Mouse (Mus musculus) midbrain, embryonic 13.5 days (tissue): Measurements from ENCODE around the gene Lrtm1. TPM values are rescaled to one million over a fixed set of nuclear protein-coding genes. Genes with fewer than 3 reads are reported as not detected.

Experiments
- ATAC-seq: fragments of 200-750 bp; cut with Nextera tagmentation; 2 replicates; pipeline ENCODE4 v1.8.0; 2017; ENCODE audit warnings: mild to moderate bottlenecking, moderate TSS enrichment, moderate library complexity
- H3K27ac ChIP-seq: fragments of 300-500 bp; sonication (generic); 2 replicates; pipeline ENCODE4 v1.5.1; 2015; ENCODE audit warnings: inconsistent platforms, mild to moderate bottlenecking, moderate library complexity
- H3K27me3 ChIP-seq: fragments of 300-500 bp; sonication (generic); 2 replicates; pipeline ENCODE4 v1.6.1; 2015; ENCODE audit warnings: mild to moderate bottlenecking, inconsistent platforms
- H3K36me3 ChIP-seq: fragments of 300-500 bp; sonication (generic); 2 replicates; pipeline ENCODE4 v1.6.1; 2015; ENCODE audit warnings: mild to moderate bottlenecking, inconsistent platforms
- H3K4me1 ChIP-seq: fragments of 300-500 bp; sonication (generic); replicated peaks from 2 replicates; pipeline ENCODE4 v1.6.1; 2015; ENCODE audit warnings: inconsistent platforms
- H3K4me2 ChIP-seq: fragments of 300-500 bp; sonication (generic); replicated peaks from 2 replicates; pipeline ENCODE4 v1.6.1; 2015; ENCODE audit warnings: moderate library complexity, mild to moderate bottlenecking, inconsistent platforms
- H3K4me3 ChIP-seq: fragments of 300-500 bp; sonication (generic); replicated peaks from 2 replicates; pipeline ENCODE4 v1.5.1; 2015; ENCODE audit warnings: mild to moderate bottlenecking, inconsistent platforms
- H3K9ac ChIP-seq: fragments of 300-500 bp; sonication (generic); replicated peaks from 2 replicates; pipeline ENCODE4 v1.6.1; 2015; ENCODE audit warnings: mild to moderate bottlenecking, inconsistent platforms
- H3K9me3 ChIP-seq: fragments of 300-500 bp; sonication (generic); 2 replicates; pipeline ENCODE4 v1.6.1; 2016; ENCODE audit warnings: mild to moderate bottlenecking, inconsistent platforms
- WGBS: fragments of 180-500 bp; shearing (Covaris S2); methylation state at CpG from one replicate; pipeline ENCODE4 v1.1.7; 2015; 5-methylcytosine and 5-hydroxymethylcytosine counted together
- polyA plus RNA-seq: library from polyadenylated mRNA; unstranded; fragments of >200 nt; fragmentation: Nextera tagmentation; extraction: Ambion mirVana; gene quantifications from 2 replicates; pipeline ENCODE4 v1.2.1, GENCODE M21; 2015

Gene Lrtm1
- polyA plus RNA-seq = 0.19 and 0.41 TPM in 2 replicates

DNA sequence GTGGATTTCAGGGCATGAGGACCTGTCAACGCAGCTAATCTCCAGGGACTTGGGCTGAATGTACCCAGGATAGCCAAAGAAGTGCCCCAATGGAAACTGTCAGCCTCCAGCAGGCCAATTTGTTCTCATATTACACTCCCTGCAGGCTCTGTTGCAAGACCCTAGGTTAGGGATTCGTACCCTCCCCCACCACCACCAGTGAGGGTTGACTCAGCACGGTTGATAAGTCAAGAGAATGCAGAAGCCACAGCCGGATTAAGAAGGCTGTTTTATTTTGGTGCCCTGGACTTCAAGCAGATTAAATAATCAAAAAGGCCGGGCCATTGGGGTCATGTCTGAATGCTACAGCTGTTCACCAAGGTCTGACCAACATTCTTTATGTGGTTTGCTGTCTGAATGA is at the start of gene Lrtm1:
Lrtm1 (plus strand) TSS at position 326 of the 400 bp plus-strand sequence.
- Histone ChIP-seq H3K4me2 (no peak within 1 kb of the TSS), H3K4me3 (no peak within 1 kb of the TSS), H3K9me3 (no peaks in the 10 kb centered on the region), H3K27ac (no peak within 1 kb of the TSS), H3K36me3 (no peaks in the 10 kb centered on the region), H3K9ac (no peak within 1 kb of the TSS), H3K4me1 (peaks cover 21% of the 10 kb centered on the region), H3K27me3 (0 out of 2 replicates have a peak, but pooled peaks cover 3% of the 10 kb centered on the region)
- peak; percentile 53; the same call in 1 of the 2 replicates for ATAC-seq
- 3% methylated on average over 5 of the region's 5 CpGs for WGBS

DNA sequence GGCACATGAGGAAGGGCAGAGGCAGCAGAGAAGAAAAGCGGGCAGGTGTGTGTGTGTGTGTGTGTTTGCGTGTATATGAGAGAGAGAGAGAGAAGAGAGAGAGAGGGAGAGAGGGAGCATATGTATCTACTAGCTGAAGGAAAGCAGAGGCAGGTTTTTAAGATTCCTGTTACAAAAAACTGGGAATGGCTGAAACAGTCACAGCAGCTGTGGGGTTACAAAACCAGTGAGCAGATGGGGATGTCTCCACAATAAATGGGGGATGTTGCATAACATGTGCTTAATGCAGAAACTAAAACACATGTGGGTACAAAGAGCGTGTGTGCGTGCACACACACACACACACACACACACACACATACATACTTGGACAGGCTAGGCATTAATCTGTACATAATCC is 48.8 kb upstream of the Lrtm1 start:
- Histone ChIP-seq H3K9ac (no peak overlapping the region), H3K4me3 (no peak overlapping the region), H3K27me3 (peaks cover 4% of the 10 kb centered on the region; the same call in 1 of the 2 replicates), H3K27ac (no peak overlapping the region), H3K4me1 (peaks cover 10% of the 10 kb centered on the region; the same call in 1 of the 2 replicates), H3K9me3 (no peaks in the 10 kb centered on the region), H3K36me3 (no peaks in the 10 kb centered on the region), H3K4me2 (no peak overlapping the region)
- no peak for ATAC-seq
- 85% methylated on average over 4 of the region's 4 CpGs for WGBS

DNA sequence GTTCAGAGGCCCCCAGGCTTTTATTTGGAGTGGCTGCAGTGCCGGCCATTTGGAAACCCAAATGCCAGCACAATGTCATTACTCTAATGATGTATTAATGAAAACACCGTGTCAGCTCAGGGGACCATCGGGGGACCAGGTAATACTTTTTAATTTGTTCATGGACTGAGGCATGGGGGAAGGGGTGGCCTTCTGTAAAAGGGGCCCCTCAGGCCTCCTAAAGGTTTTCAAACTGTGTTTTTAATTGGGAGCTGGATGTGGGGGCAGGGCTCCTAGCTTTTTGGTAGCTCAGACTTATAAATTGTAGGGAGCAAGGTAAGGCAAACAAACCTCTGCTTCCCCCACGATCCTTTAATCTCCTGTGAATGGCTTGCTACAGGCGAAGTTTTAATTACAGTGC is 45.4 kb upstream of the Lrtm1 start:
- H3K36me3 ChIP-seq = no peaks in the 10 kb centered on the region
- peaks cover 8% of the 10 kb centered on the region; the same call in 1 of the 2 replicates for H3K4me1 ChIP-seq
- no peak overlapping the region for H3K9ac ChIP-seq
- ATAC-seq = no peak
- peaks cover 4% of the 10 kb centered on the region; the same call in 1 of the 2 replicates for H3K27me3 ChIP-seq
- H3K4me2 ChIP-seq = no peak overlapping the region
- H3K27ac ChIP-seq = no peak overlapping the region
- no peaks in the 10 kb centered on the region for H3K9me3 ChIP-seq
- no peak overlapping the region for H3K4me3 ChIP-seq
- WGBS = 25% methylated on average over 5 of the region's 5 CpGs

DNA sequence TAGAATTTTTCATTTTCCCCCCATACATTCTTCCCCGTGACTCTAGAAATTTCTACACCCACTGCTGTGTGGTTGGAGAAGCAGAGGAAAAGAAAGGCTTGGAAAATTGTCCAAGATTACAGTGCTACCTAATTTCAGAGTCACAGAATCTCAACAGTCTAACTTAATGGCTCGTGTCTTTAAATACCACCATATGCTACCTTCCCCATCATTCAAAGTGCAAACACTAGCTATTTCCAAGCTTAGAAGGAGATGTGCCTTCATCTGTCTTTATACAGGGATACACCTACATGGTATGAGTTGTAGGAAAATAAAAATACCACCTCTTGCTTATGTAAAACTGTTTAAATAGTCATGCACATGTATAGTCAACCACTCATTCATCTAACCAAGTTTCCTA is 38.8 kb upstream of the Lrtm1 start:
- H3K4me1 ChIP-seq = no peaks in the 10 kb centered on the region
- H3K27ac ChIP-seq = no peak overlapping the region
- ATAC-seq = no peak
- no peaks in the 10 kb centered on the region for H3K9me3 ChIP-seq
- H3K9ac ChIP-seq = no peak overlapping the region
- WGBS = 94% methylated on average over 2 of the region's 2 CpGs
- H3K36me3 ChIP-seq = no peaks in the 10 kb centered on the region
- H3K4me2 ChIP-seq = no peak overlapping the region
- no peaks in the 10 kb centered on the region for H3K27me3 ChIP-seq
- no peak overlapping the region for H3K4me3 ChIP-seq

DNA sequence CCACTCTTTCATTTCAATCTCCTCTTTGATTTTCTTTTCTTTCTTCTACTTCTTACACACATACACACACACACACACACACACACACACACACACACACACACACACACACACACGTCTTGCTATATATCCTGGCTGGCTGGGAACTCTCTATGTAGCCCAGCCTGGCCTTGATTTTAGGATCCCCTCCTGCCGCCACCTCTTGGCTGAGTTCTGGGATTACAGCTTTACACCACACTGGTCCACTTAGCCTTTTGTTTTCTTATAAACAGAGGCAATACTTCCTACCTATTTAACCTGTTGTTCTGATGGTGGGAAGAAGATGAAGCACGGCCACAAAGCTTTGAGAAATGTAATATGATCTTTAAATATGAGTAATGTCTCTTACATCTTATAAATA is 37.5 kb upstream of the Lrtm1 start:
- ATAC-seq = no peak
- WGBS = 32% methylated on average over 3 of the region's 3 CpGs

DNA sequence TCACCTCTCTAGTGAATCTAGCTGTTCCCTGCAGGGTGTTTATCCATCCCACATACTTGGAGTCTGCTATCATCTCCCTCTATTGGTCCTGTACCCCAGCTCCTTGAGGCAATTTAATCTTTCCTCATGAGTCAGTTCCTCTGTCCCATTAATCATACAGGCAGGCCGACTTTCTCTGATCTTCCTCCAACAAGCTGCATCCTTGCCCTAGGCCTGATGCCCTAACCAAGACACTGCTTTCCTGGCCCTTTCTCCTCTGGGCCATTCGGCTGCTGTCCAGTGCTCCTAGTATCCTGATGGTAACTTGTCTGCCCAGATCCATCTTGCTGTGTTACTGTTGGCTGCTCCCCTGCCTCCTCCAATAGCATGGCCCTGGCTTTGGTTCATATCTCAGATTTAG is 33.7 kb upstream of the Lrtm1 start:
- no peaks in the 10 kb centered on the region for H3K9me3 ChIP-seq
- H3K27ac ChIP-seq = no peak overlapping the region
- H3K27me3 ChIP-seq = no peaks in the 10 kb centered on the region
- no peak overlapping the region for H3K4me3 ChIP-seq
- ATAC-seq = no peak
- H3K36me3 ChIP-seq = no peaks in the 10 kb centered on the region
- 98% methylated on average over 2 of the region's 2 CpGs for WGBS
- no peak overlapping the region for H3K4me2 ChIP-seq
- H3K4me1 ChIP-seq = no peaks in the 10 kb centered on the region
- no peak overlapping the region for H3K9ac ChIP-seq

More for the DNA sequence above, 37.5 kb upstream of the Lrtm1 start:
- Histone ChIP-seq H3K36me3 (no peaks in the 10 kb centered on the region), H3K4me1 (no peaks in the 10 kb centered on the region), H3K27me3 (no peaks in the 10 kb centered on the region), H3K4me3 (no peak overlapping the region), H3K27ac (no peak overlapping the region), H3K9ac (no peak overlapping the region), H3K9me3 (no peaks in the 10 kb centered on the region), H3K4me2 (no peak overlapping the region)

DNA sequence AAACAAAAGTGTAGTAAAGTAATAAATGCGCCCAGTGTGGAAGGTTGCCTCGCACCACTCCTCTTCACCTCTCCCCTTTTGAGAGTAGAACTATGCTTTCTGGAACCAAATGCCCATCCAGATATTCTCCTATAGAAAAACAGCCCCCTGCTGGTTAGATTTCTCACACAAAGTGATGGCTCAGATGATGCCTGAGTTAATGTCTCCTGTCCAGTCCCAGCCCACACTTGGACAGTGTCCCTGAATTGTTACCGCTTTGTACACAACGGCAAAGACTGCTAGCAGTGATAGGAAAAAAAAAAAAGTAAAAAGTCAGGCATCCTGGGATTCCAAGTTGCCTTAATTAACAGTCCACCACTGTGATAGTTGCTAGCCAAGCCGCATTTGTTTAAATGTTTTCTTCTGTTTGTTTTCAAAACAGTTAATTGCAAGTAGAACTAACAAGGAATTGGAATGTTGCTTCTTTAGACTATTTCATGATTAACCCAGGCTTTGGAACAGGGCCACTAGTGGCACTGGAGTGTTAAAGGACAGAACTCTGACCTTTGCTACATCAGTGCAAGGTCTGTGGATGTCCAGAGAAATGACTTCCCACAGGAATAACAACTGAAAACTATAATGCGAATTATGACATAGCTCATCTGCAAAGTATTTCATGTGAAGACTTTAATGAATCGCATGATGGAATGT is 29.7 kb upstream of the Lrtm1 start:
- no peak overlapping the region for H3K4me2 ChIP-seq
- H3K9me3 ChIP-seq = no peaks in the 10 kb centered on the region
- H3K27me3 ChIP-seq = no peaks in the 10 kb centered on the region
- H3K36me3 ChIP-seq = no peaks in the 10 kb centered on the region
- H3K27ac ChIP-seq = no peak overlapping the region
- ATAC-seq = no peak
- H3K4me1 ChIP-seq = no peaks in the 10 kb centered on the region
- no peak overlapping the region for H3K9ac ChIP-seq
- H3K4me3 ChIP-seq = no peak overlapping the region
- WGBS = 91% methylated on average over 7 of the region's 7 CpGs

- no peak overlapping the region for H3K4me2 ChIP-seq
- 91% methylated on average over 3 of the region's 3 CpGs for WGBS
- H3K9me3 ChIP-seq = no peaks in the 10 kb centered on the region
- ATAC-seq = no peak
- H3K4me3 ChIP-seq = no peak overlapping the region
- no peaks in the 10 kb centered on the region for H3K27me3 ChIP-seq
- H3K9ac ChIP-seq = no peak overlapping the region
- H3K4me1 ChIP-seq = no peaks in the 10 kb centered on the region
- H3K36me3 ChIP-seq = no peaks in the 10 kb centered on the region
- H3K27ac ChIP-seq = no peak overlapping the region
Observed at GRCm38 (mm10) chr14:28996569-28996968, 21.4 kb upstream of the Lrtm1 start.

DNA sequence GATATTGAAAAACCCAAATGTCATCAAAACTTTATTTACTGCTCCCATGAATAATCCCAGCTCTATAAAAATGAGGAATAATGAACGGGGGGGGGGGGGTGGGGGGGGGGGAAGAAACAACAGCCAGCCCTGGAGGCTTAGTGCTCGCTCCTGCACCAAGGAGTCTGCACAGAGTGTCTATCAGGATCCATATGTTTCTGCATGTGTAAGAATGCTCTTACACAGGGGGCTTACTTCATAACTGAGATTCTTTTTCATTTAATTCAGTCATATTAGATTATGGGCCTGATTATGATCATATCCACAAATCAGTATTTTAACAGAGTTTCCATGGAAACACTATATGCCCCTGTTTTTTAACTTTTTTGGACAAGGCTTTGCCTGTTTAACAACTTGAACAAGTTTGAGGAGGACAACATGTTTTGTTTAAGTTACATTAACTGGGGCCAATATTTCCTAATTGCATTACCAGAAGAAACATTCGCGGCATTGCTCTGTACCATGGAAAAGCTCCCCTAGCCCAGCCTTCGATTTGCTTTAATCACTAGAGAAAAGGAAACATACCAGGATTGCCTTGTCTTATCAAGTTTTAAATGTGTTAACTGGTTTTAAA is 12.7 kb upstream of the Lrtm1 start:
- WGBS = 82% methylated on average over 5 of the region's 5 CpGs
- Histone ChIP-seq H3K36me3 (no peaks in the 10 kb centered on the region), H3K9me3 (no peaks in the 10 kb centered on the region), H3K4me3 (no peak overlapping the region), H3K9ac (no peak overlapping the region), H3K4me1 (peaks cover 4% of the 10 kb centered on the region), H3K27me3 (no peaks in the 10 kb centered on the region), H3K4me2 (no peak overlapping the region), H3K27ac (no peak overlapping the region)
- no peak for ATAC-seq

DNA sequence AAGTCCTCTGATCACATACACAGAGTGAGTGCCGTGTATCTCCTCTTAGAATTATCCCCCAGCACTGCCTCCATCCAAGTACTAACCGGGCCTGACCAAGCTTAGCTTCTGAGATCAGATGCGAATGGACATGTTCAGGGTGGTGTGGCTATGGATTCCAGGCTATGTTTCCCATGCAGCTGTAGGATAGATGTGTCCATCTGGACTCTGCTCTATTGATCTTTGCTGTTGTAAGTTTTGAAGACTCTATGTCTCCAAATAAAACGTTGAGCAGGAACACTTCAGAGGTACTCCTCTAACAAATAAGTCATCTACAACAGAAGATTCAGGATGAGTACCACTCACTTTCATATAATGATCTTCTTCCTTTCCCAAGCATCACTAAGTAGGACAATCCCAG is 8.4 kb upstream of the Lrtm1 start:
- 92% methylated on average over 4 of the region's 4 CpGs for WGBS
- no peak overlapping the region for H3K4me2 ChIP-seq
- H3K27me3 ChIP-seq = no peaks in the 10 kb centered on the region
- H3K4me3 ChIP-seq = no peak overlapping the region
- H3K4me1 ChIP-seq = peaks cover 7% of the 10 kb centered on the region
- no peaks in the 10 kb centered on the region for H3K9me3 ChIP-seq
- ATAC-seq = no peak
- no peaks in the 10 kb centered on the region for H3K36me3 ChIP-seq
- no peak overlapping the region for H3K9ac ChIP-seq
- no peak overlapping the region for H3K27ac ChIP-seq

DNA sequence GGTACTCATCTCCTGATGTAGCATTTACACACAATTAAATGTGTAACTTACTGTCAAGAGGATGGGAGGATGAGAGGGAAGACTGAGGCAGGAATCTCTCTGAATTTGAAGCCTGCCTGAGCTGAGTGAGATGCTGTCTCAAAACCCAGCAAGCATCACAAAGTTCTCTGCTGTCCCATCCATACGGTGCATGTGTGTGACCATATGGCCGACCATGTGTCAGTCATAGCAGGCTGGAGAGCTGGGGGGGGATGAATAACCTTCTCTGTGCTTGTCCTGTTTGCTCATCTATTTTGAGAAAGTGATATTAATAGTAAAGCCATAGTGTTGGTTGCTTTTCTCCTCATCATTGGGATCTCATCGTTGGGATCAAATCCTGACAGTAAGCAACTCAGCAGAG is 4.8 kb upstream of the Lrtm1 start:
- WGBS = 81% methylated on average over 3 of the region's 3 CpGs
- Histone ChIP-seq H3K4me3 (no peak overlapping the region), H3K27ac (no peak overlapping the region), H3K36me3 (no peaks in the 10 kb centered on the region), H3K4me1 (peaks cover 24% of the 10 kb centered on the region), H3K9ac (no peak overlapping the region), H3K4me2 (no peak overlapping the region), H3K27me3 (no peaks in the 10 kb centered on the region), H3K9me3 (no peaks in the 10 kb centered on the region)
- ATAC-seq = no peak

- H3K4me3 ChIP-seq = no peak overlapping the region
- no peak for ATAC-seq
- no peak overlapping the region for H3K4me2 ChIP-seq
- no peaks in the 10 kb centered on the region for H3K36me3 ChIP-seq
- H3K9ac ChIP-seq = no peak overlapping the region
- H3K27me3 ChIP-seq = no peaks in the 10 kb centered on the region
- H3K9me3 ChIP-seq = no peaks in the 10 kb centered on the region
- H3K4me1 ChIP-seq = peaks cover 28% of the 10 kb centered on the region
- no peak overlapping the region for H3K27ac ChIP-seq
- WGBS = 79% methylated on average over 2 of the region's 2 CpGs
Observed at GRCm38 (mm10) chr14:29014680-29015079, 3.3 kb upstream of the Lrtm1 start.
